Mouse (Mus musculus) G1E (cell line): Measurements from ENCODE around the gene Tpm3.

Experiments
- CTCF ChIP-seq: IDR thresholded peaks from 2 replicates; pipeline ENCODE4 v1.5.1; 2012; ENCODE audit warnings: low read depth, low read length, inconsistent platforms, mixed read lengths
- GATA2 ChIP-seq: IDR thresholded peaks from 2 replicates; pipeline ENCODE4 v1.6.1; 2012; ENCODE audit warnings: low read depth, low read length, inconsistent platforms, borderline replicate concordance
- TAL1 ChIP-seq: conservative IDR thresholded peaks from 2 replicates; pipeline ENCODE4 v1.6.1; 2012; ENCODE audit warnings: low read depth, low read length, inconsistent platforms, mixed read lengths

- TF ChIP-seq CTCF (no peak), TAL1 (no peak), GATA2 (no peak)
Observed at GRCm38 (mm10) chr3:90079133-90079762, 6.8 kb downstream of the Tpm3 start.
